Mouse (Mus musculus): ENCODE data around the gene Nxf1. TPM values are rescaled to one million over a fixed set of nuclear protein-coding genes. Genes with fewer than 3 reads are reported as not detected.

Nxf1 gene
- 374 to 413 TPM (median 398 TPM) in 4 replicates for total RNA-seq (2023; ENCODE audit: inconsistent age)

DNA sequence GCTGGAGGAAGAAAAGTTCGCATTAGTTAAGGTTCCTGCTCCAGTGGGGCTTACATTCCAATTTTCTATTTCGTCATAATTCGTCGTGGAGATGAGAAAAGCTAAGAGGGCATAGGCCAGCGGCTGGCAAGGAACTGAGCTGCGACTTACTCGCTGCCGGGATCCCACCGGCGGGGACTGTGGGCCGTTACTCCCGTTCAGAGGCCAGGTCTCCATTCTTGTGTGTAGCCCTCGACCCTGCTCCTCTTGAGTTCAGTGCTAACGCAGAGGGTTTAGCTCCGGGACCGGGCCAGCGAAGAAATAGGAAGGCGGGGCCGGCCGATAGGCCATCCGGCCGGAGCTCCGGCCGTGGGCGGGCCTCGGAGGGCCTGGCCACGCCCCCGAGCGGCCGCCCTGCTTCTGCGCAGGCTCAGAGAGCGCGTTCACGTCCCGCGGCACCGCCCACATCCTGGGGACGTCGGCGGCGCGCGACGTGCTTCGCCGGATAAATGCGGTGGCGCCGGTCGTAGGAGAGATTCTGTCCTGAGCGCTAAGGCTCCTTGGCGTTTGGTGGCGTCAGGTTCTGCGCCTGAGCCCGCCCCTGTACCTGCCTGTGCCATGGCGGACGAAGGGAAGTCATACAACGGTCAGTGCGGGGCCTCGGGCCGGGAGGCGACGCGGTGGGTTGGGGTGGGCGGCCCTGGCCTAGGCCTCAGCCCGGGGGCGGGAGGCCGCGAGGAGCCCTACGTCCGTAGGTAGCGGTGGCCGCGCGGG is at the start of gene Nxf1:
Gene Nxf1, plus strand, starts transcription at position 439 of the 753 bp plus-strand sequence.

DNA sequence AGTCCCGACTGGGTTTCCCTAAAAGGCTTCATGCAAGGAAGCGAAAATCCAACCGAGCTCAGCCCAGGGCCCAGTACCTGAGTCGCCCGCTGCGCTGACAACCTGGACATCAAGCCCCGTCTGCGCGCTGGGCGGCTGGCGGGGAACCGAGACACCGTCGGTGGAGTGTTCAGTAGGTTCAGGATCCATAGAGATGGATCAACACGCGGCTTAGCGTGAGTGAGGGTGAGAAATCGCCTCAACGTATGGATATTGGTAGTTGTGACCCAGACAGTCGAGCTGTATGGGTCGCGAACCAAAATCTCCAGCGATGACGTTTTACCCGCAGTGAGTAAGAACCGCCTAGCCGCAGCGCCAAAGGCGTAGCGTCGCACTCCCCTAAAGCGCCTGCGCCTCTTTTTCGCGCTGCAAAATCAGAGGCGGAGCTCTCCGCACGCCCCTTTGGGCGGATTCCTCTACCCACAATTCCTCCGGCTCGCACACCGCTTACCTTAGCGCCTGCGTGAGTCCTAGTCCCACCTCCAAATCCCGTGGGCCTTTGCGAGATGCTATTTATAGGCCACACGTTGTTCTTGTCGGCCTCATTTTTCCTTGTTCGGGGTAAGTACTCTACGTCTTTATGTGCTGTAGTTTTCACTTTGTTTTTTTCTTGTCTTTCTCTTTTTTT is 33.8 kb upstream of the Nxf1 start, which contains the start of gene Slc3a2:
Gene Slc3a2, minus strand, starts transcription at position 463 of the 667 bp plus-strand sequence.

GRCm38 (mm10) chr19:8735389-8736159 is 21.3 kb upstream of the Nxf1 start, which contains the start of gene Wdr74:
Gene Wdr74, plus strand, starts transcription at chr19:8735827.

GRCm38 (mm10) chr19:8740603-8741002 is 16.3 kb upstream of the Nxf1 start, which contains the start of gene 1700092M07Rik:
Gene 1700092M07Rik, plus strand, starts transcription at chr19:8740718.

GRCm38 (mm10) chr19:8741243-8741869 is 15.5 kb upstream of the Nxf1 start, which contains the start of gene Stx5a:
Gene Stx5a, plus strand, starts transcription at chr19:8741413.

GRCm38 (mm10) chr19:8770567-8771270 is 13.8 kb downstream of the Nxf1 start, which contains the start of gene Tmem223:
Gene Tmem223, plus strand, starts transcription at chr19:8770996.

DNA sequence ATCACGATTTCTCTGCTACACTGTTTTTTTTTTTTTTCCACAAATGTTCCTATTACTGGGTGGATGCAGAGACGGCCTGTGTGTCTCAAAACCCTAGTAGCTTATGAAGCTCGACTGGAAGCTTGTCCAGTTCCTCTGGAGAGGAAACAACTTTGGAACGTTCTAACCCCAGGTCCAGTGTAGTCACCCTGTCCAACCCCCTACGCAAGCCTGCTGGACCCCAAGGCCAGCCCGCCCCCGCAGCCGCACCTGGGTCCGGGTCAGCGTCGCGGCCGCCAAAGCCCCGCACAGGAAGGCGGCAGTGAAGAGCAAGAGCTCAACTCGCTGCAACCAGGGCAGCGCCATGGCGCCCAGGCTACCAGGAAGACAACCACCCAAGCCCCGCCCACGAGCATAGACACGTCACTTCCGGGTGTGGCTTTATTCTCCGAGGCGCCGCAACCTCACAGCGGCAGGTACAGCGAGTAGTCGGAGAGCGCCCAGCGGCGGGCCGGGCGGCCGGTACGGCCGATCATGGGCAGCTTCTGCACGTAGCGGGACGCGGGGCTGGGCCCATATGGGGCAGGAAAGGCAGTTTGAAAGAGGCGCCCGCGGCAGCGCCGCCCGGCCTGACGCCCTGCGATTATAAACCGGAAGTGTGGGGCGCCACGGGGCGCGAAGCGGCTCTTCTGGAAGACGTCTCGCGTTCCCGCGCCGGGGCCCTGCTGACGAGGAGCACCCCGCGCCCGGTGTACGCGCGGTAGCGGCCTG is 17.4 kb downstream of the Nxf1 start, which contains the start of gene Tmem179b:
Gene Tmem179b, minus strand, starts transcription at position 382 of the 750 bp plus-strand sequence.

DNA sequence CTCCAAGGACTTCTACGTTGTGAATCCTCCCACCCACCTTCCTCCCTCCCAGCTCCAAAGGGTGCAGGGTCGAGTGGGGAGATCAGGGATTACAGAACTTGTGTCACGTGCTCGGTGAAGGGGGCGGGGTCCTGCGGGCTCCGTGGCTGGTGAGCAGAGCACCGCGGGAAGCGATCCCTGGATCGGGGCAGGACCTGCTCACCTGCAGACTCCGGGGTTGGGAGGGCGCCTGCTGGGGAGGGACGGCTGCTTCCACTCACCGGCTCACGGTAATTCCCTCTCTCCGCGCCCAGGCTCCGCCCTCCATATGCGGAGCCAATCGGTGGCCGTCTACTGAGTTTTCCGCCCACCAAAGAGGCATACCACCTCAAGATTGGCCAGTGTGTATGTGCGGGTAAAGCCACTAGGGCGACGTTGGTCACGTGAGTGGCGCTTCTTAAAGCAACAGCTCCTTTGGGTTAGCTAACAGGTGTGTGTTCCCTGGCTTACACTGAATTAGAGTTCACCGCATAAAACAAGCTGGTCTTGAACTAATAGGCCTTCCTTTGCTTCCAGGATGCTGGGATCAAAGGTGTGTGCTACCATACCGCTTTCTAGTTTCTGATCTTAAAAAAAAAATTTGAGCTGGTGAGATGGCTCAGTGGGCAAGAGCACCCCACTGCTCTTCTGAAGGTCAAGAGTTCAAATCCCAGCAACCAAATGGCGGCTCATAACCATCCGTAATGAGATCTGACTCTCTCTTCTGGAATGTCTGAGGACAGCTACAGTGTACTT is 29.3 kb downstream of the Nxf1 start, which contains the start of gene Taf6l:
Gene Taf6l, minus strand, starts transcription at position 410 of the 774 bp plus-strand sequence.

GRCm38 (mm10) chr19:8798264-8798946 is 41.5 kb downstream of the Nxf1 start, which contains the start of gene Polr2g:
Gene Polr2g, minus strand, starts transcription at chr19:8798577.

DNA sequence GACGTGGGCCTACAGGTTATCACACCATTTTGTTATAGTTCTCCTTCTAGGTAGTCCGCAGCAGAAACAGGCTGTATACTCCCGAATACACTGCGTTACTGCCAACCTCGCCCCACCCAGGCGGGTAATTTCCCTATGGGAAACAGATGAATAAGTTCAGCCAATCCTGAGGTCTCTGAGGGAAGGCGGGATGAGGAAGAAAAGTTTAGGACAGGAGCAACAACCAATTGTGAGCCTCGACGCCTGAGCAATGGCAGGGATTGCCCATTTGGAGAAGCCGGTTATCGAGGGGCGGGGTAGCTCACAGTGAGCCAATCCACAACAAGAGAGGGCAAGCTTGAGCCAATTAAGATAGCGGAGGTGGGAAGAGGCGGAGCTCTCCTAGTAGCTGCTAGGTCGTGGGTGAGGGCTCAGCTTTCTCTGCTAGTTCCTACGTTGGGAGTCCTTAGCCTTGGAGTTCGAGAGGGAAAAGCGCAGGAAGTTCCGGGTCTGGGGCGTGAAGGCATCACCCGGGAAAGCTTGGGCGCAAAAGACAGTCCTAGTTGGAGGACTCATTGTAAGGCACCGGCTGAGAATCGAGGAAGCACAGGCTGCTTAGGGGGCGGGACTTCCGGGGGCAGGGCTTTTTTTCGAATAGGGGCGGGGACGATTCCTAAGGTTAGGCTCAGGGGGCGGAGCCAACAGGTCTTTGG is 45.4 kb downstream of the Nxf1 start, which contains the start of gene Zbtb3:
Gene Zbtb3, plus strand, starts transcription at position 426 of the 692 bp plus-strand sequence.

GRCm38 (mm10) chr19:8818801-8819595 is 62.1 kb downstream of the Nxf1 start, which contains the start of gene Ttc9c:
Gene Ttc9c, minus strand, starts transcription at chr19:8819333.

DNA sequence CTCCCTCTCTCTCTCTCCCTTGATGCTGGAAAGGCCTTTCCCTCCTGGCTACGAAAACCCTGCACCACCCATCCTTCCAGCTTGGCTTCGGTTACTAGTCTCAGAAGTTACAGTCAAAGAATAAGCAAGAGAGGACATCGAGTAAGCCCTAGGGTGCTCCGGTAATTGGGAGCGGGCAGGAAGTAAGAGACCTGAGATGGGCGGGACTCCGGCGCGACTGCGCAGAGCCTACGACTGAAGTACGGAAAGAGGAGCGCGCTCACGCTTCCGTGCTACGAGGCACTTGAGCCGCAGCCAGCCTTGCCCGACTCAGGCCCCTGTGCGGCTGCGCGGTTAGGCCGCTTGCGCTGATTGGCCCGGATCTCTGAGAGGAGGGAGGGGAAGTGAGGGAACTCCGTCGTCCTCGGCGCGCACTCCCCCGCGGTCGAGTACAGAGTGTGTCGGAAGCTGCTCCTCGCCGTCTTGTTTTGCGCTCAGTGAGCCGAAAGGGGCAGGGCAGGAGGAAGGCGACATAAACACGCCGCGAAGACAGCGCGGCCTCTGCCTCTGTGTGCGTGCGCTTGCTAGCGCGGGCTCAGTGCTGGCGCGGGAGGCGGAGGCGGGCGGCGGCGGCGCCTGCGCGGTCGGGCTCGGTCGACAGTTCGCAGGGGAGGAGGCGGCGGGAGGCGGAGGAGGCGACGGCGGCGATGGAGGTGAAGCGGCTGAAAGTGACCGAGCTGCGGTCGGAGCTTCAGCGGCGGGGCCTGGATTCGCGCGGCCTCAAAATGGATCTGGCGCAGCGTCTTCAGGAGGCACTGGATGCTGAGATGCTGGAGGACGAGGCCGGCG is 62.9 kb downstream of the Nxf1 start, which contains the start of gene Hnrnpul2:
Gene Hnrnpul2, plus strand, starts transcription at position 415 of the 828 bp plus-strand sequence.

All from B cell, adult (primary cell).